Mouse (Mus musculus): ENCODE measurements around the gene S100a16. TPM values are rescaled to one million over a fixed set of nuclear protein-coding genes. Genes with fewer than 3 reads are reported as not detected.

S100a16 gene
- polyA plus RNA-seq, 1 experiment from 2014 or later, result 62.7 TPM

DNA sequence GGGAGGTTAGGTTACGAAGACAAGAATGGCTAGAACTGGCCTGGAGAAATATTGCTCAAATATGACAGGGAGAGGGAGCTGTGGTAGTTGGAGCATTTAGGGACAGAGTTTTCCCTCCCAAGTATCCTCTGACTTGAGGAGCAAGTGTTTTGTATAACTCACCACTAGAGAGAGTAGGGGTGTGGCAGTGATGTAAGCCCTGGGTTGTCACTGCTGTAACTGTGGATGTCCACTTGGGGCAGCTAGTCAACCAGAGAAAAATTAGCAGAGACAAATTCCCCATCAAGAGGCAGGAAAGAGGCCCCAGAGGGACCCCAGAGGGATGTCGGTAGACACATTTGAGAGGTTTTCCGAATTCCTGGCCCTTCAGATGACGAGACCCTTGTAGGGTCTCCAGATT is 11.6 kb upstream of the S100a16 start:
- no peaks in the 10 kb centered on the region for H3K27me3 ChIP-seq (replicated peaks)
- ATAC-seq (ENCODE audit: extremely low read depth, insufficient number of reproducible peaks, low FRiP score, low TSS enrichment), result no peak
- H3K4me3 ChIP-seq, result no peak overlapping the region
- no peak overlapping the region for H3K4me2 ChIP-seq
- WGBS, result 51% methylated on average over 4 of the region's 4 CpGs
- no peak overlapping the region for H3K9ac ChIP-seq
- H3K4me1 ChIP-seq, result peaks cover 6% of the 10 kb centered on the region; the same call in 1 of the 2 replicates
- 0 out of 2 replicates have a peak, but pooled peaks cover 5% of the 10 kb centered on the region for H3K9me3 ChIP-seq
- peaks cover 5% of the 10 kb centered on the region for H3K36me3 ChIP-seq
- H3K27ac ChIP-seq (replicated peaks), result no peak overlapping the region

DNA sequence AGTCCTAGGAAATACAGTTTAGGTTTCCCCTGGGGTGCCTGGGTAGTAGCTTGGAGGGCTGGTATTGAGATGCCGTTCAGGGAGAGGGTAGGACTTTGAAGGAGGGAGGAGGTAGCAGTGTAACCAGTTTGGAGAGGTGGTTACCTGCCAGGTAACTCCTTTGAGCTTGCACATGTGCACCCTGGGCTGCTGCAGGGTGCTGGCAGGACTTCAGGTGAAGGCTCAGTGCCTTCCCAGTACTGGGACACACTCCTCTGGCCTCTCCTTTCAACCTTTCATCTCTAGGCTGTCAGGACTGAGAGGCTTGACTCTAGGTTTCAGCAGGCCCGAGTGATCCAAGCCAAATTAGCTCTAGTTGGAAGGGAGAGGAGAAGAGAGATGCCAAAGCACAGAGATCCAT is 11.0 kb upstream of the S100a16 start:
- no peak for ATAC-seq (ENCODE audit: extremely low read depth, insufficient number of reproducible peaks, low FRiP score, low TSS enrichment)

DNA sequence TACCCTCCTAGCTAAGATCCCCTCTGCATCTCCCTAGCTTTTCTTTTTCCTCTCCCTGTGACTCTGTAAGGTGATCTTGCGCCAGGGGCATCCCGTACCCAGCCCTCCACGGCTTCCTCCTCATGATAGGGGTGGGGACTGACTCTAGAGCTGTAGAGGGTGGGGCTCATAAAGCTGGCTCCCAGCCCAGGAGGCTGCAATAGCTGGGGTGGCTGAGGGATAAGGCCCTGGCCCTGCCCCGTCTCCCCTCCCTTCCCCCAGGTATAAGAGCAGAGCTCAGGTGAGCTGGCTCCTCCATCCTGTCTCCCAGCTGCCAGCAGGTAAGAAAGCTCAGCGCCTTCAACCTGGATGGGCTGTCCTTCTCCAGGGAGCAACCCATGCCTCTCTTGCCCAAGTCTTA is 10.5 kb upstream of the S100a16 start, which contains the start of gene S100a14:
Gene S100a14 (plus strand): TSS at position 277 of the 400 bp plus-strand sequence.
- ATAC-seq (ENCODE audit: extremely low read depth, insufficient number of reproducible peaks, low FRiP score, low TSS enrichment), result no peak
- Histone ChIP-seq H3K4me1 (peaks cover 6% of the 10 kb centered on the region; the same call in 1 of the 2 replicates), H3K27ac (replicated peaks) (no peak within 1 kb of the TSS), H3K36me3 (peaks cover 5% of the 10 kb centered on the region), H3K9me3 (0 out of 2 replicates have a peak, but pooled peaks cover 5% of the 10 kb centered on the region), H3K27me3 (replicated peaks) (no peaks in the 10 kb centered on the region), H3K4me3 (no peak within 1 kb of the TSS), H3K9ac (no peak within 1 kb of the TSS), H3K4me2 (no peak within 1 kb of the TSS)
- 32% methylated on average over 5 of the region's 5 CpGs for WGBS

More for the DNA sequence above, 11.0 kb upstream of the S100a16 start:
- no peak overlapping the region for H3K4me3 ChIP-seq
- H3K36me3 ChIP-seq, result peaks cover 5% of the 10 kb centered on the region
- H3K27me3 ChIP-seq (replicated peaks), result no peaks in the 10 kb centered on the region
- no peak overlapping the region for H3K27ac ChIP-seq (replicated peaks)
- H3K9ac ChIP-seq, result no peak overlapping the region
- H3K9me3 ChIP-seq, result 0 out of 2 replicates have a peak, but pooled peaks cover 5% of the 10 kb centered on the region
- H3K4me1 ChIP-seq, result peaks cover 6% of the 10 kb centered on the region; the same call in 1 of the 2 replicates
- H3K4me2 ChIP-seq, result no peak overlapping the region
- 76% methylated on average over 2 of the region's 2 CpGs for WGBS

DNA sequence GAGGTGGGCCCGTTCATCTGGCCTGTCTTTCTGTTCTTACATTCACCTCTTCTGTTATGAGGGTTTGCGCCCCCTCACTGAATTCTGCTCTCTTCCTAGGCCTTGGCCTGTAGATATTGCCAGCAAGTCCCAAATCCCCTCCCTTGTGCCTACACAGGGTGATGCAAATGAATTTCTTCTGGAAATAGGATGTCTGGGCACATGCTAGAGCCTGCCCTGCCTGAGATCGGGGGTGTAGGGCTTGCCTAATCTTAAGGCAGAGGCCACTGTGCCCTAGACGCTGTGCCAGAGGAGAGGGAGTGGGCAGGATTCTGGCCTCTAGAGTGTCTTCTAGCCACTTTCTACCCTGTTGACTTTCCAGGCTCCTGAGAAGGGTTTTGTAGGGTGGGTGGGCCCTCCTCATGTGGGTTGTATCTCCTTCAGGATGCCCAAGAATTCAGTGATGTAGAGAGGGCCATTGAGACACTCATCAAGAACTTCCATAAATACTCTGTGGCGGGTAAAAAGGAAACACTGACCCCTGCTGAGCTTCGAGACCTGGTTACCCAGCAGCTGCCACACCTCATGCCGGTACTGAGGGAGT is 9.7 kb upstream of the S100a16 start:
- Histone ChIP-seq H3K4me1 (peaks cover 6% of the 10 kb centered on the region; the same call in 1 of the 2 replicates), H3K36me3 (peaks cover 5% of the 10 kb centered on the region), H3K4me3 (no peak overlapping the region), H3K9me3 (0 out of 2 replicates have a peak, but pooled peaks cover 5% of the 10 kb centered on the region), H3K27me3 (replicated peaks) (no peaks in the 10 kb centered on the region), H3K9ac (no peak overlapping the region), H3K27ac (replicated peaks) (no peak overlapping the region), H3K4me2 (no peak overlapping the region)
- 80% methylated on average over 7 of the region's 7 CpGs for WGBS
- no peak for ATAC-seq (ENCODE audit: extremely low read depth, insufficient number of reproducible peaks, low FRiP score, low TSS enrichment)

DNA sequence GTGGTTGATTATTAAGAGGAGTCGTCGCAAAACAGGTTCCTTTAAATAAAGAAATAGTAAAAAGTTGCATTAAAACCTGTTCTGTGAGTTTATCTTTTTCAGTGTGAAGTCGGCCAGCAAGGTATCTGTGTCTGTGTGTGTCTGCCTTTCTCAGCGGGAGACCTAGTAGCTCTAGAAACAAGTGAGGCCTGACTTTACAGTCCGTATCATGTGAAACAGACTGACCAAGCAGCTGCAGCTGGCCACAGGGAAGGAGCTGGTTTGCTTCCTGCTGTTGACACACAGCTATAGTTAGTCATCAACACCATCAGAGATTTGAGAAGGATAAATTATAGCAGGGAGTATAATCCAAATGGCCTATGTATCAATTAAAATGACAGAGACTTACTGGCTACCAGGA is 5.3 kb upstream of the S100a16 start:
- Histone ChIP-seq H3K27ac (replicated peaks) (no peak overlapping the region), H3K4me2 (no peak overlapping the region), H3K36me3 (no peaks in the 10 kb centered on the region), H3K27me3 (replicated peaks) (no peaks in the 10 kb centered on the region), H3K4me3 (no peak overlapping the region), H3K4me1 (peaks cover under 1% of the 10 kb centered on the region; the same call in 1 of the 2 replicates), H3K9me3 (no peaks in the 10 kb centered on the region), H3K9ac (no peak overlapping the region)
- ATAC-seq (ENCODE audit: extremely low read depth, insufficient number of reproducible peaks, low FRiP score, low TSS enrichment), result no peak
- 69% methylated on average over 5 of the region's 5 CpGs for WGBS

DNA sequence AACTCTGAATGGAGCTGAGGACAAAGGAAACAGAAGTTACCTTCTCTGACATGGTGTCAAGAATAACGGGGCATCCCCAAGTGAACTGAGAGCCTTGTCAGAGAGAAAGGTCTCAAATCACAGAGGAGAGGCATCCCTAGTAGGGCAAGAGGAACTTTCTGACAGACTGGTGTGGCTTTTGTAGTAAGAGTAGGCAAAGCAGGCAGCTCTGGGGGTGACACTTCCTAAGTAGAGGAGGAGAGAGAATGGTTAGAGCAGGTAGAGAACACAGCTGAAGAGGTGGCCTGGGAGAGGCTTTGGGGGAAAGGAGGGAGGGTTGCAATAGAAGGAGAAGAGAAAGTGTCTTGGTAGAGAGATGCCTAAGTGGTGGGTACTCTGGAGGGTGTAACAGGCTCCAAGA is 1.6 kb upstream of the S100a16 start:
- Histone ChIP-seq H3K4me2 (no peak overlapping the region), H3K9ac (no peak overlapping the region), H3K36me3 (no peaks in the 10 kb centered on the region), H3K4me1 (peaks cover 7% of the 10 kb centered on the region), H3K27me3 (replicated peaks) (0 out of 2 replicates have a peak, but pooled peaks cover 6% of the 10 kb centered on the region), H3K27ac (replicated peaks) (no peak overlapping the region), H3K9me3 (no peaks in the 10 kb centered on the region), H3K4me3 (no peak overlapping the region)
- no peak for ATAC-seq (ENCODE audit: extremely low read depth, insufficient number of reproducible peaks, low FRiP score, low TSS enrichment)
- 55% methylated on average over 1 of the region's 1 CpGs for WGBS

DNA sequence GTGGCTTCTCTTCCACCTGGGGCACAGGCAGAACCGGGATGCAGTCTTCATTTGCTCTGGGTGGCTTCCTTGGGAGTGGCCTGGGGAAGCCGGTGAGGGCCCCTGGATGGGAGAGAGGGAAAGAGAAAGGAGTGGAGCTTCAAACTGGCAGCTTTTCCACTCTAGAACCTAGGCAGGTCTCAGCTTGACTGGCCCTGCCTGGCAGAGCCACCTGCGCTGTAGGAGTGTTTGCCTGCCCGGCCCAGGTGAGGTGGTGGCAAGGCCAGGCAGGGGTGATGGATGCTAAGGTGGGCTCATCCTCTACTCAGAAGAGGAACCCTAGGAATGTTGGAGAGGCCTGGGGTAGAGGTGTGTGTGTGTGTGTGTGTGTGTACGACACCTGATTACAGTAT is 847 bp downstream of the S100a16 start:
- peak overlapping the region; percentile 25; the same call in 1 of the 2 replicates for H3K9ac ChIP-seq
- H3K4me3 ChIP-seq, result peak overlapping the region; percentile 22
- 69% methylated on average over 5 of the region's 5 CpGs for WGBS
- no peak overlapping the region for H3K27ac ChIP-seq (replicated peaks)
- peaks cover 15% of the 10 kb centered on the region for H3K4me1 ChIP-seq
- peak overlapping the region; percentile 12 for H3K4me2 ChIP-seq
- H3K9me3 ChIP-seq, result no peaks in the 10 kb centered on the region
- H3K27me3 ChIP-seq (replicated peaks), result 0 out of 2 replicates have a peak, but pooled peaks cover 6% of the 10 kb centered on the region
- H3K36me3 ChIP-seq, result no peaks in the 10 kb centered on the region
- no peak for ATAC-seq (ENCODE audit: extremely low read depth, insufficient number of reproducible peaks, low FRiP score, low TSS enrichment)

DNA sequence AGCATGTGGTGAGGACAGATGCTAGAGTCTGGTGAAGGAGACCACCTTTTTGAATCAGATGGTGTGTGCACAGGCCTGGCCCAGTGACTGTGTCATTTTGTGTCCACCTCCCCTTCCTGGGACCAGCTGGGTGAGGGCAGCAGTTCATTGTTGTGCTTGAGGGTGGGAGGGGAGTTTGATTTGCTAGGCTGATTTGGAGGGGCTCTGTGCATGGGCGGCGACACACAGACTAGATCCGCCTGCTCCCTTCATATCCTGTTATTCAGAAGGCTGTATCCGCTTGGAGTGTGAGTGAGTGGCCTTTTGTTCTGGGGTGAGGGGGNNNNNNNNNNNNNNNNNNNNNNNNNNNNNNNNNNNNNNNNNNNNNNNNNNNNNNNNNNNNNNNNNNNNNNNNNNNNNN is 3.9 kb downstream of the S100a16 start:
- H3K9me3 ChIP-seq, result no peaks in the 10 kb centered on the region
- no peak for ATAC-seq (ENCODE audit: extremely low read depth, insufficient number of reproducible peaks, low FRiP score, low TSS enrichment)
- peak overlapping the region; percentile 30 for H3K27ac ChIP-seq (replicated peaks)
- no peaks in the 10 kb centered on the region for H3K36me3 ChIP-seq
- WGBS, result 70% methylated on average over 4 of the region's 4 CpGs
- H3K27me3 ChIP-seq (replicated peaks), result 0 out of 2 replicates have a peak, but pooled peaks cover 6% of the 10 kb centered on the region
- peaks cover 15% of the 10 kb centered on the region for H3K4me1 ChIP-seq
- H3K9ac ChIP-seq, result peak overlapping the region; percentile 65; the same call in 1 of the 2 replicates
- peak overlapping the region; percentile 13 for H3K4me3 ChIP-seq
- peak overlapping the region; percentile 39 for H3K4me2 ChIP-seq

DNA sequence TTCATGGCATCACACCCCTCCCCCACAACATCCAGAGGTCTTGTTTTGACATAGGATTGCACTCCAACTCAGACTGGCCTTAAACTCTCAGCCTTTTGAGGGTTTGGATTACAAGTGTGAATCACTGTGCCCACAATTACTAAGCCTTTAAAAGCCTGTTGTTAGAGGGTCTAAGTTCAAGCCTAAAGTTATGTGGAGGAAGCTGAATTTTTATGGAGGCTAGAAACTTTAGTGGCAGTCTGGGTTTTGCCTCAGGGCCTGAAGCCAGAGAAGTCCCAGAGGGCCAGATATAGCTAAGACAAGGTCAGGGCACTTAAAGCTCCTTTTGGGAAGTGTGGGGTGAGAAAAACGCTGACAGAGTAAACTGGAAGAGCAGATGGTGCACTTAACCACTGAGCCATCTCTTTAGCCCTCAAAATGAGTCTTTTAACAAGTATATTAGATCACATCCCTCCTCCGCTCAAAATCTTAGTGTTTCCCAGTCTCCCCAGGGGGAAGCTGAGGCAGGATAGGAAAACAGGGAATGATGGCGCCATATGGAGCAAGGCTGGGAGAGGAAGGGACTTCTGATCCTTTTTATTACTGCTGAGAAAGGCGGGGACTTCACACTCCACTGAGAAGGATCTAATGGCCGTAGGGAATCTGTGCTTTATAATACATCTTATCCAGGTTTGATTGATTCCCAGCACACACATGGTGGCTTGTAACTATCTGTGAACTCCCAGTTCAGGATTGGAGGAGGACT is 12.8 kb downstream of the S100a16 start:
- H3K36me3 ChIP-seq, result no peaks in the 10 kb centered on the region
- H3K9me3 ChIP-seq, result no peaks in the 10 kb centered on the region
- no peak for ATAC-seq (ENCODE audit: extremely low read depth, insufficient number of reproducible peaks, low FRiP score, low TSS enrichment)
- no peaks in the 10 kb centered on the region for H3K27me3 ChIP-seq (replicated peaks)
- H3K4me3 ChIP-seq, result no peak overlapping the region
- H3K9ac ChIP-seq, result no peak overlapping the region
- no peak overlapping the region for H3K27ac ChIP-seq (replicated peaks)
- H3K4me2 ChIP-seq, result no peak overlapping the region
- 55% methylated on average over 5 of the region's 5 CpGs for WGBS
- peaks cover 7% of the 10 kb centered on the region; the same call in 1 of the 2 replicates for H3K4me1 ChIP-seq

DNA sequence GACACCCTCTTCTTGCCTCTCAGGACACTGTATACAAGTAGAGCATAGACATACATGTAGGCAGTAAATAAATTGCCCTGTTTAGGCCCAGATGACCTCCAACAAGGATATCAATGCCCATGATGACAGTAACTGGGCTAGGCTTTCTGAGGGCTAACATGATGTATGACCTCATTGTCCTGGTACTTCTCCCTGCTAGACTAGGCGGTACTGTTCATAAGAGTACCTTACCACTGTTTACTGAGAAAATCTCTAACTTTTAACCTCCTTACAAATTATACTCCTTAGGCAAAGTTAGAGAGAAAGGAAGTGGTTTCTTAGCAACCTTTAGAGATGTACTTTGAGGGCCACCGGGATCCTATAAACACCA is 13.4 kb downstream of the S100a16 start:
- ATAC-seq (ENCODE audit: extremely low read depth, insufficient number of reproducible peaks, low FRiP score, low TSS enrichment), result no peak

DNA sequence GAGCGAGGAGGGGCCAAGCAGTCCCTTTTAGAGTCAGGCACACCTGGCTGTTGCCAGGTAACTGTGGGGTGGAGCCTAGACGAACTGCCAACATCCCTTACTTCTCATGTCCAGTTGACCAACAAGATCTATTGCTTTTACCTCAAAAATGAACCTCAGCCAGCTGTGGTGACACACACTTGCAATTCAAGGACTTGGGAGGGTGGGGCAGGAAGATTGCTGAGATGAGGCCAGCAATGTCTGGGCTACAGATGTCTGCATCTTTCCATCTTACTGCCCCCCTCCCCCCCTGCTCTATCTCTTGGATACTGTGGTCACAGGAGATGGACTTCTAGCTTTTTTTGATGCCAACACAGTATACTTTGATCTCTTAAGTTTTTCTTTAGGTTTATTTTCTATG is 15.2 kb downstream of the S100a16 start:
- Histone ChIP-seq H3K27me3 (replicated peaks) (no peaks in the 10 kb centered on the region), H3K36me3 (no peaks in the 10 kb centered on the region), H3K4me2 (no peak overlapping the region), H3K9ac (no peak overlapping the region), H3K4me1 (peaks cover 7% of the 10 kb centered on the region; the same call in 1 of the 2 replicates), H3K9me3 (no peaks in the 10 kb centered on the region), H3K4me3 (no peak overlapping the region), H3K27ac (replicated peaks) (no peak overlapping the region)
- WGBS, result 91% methylated on average over 2 of the region's 2 CpGs
- no peak for ATAC-seq (ENCODE audit: extremely low read depth, insufficient number of reproducible peaks, low FRiP score, low TSS enrichment)

More for the DNA sequence above, 13.4 kb downstream of the S100a16 start:
- H3K4me1 ChIP-seq, result peaks cover 7% of the 10 kb centered on the region; the same call in 1 of the 2 replicates
- H3K4me3 ChIP-seq, result no peak overlapping the region
- H3K27me3 ChIP-seq (replicated peaks), result no peaks in the 10 kb centered on the region
- WGBS, result 86% methylated on average over 2 of the region's 2 CpGs
- no peak overlapping the region for H3K27ac ChIP-seq (replicated peaks)
- H3K9ac ChIP-seq, result no peak overlapping the region
- no peak overlapping the region for H3K4me2 ChIP-seq
- H3K36me3 ChIP-seq, result no peaks in the 10 kb centered on the region
- no peaks in the 10 kb centered on the region for H3K9me3 ChIP-seq

Measured in heart, embryonic 13.5 days (tissue).